Mouse (Mus musculus): Measurements from ENCODE around the gene Prcd. TPM values are rescaled to one million over a fixed set of nuclear protein-coding genes. Genes with fewer than 3 reads are reported as not detected.
"Not testable (repeated sequence)": the region's sequence is repeated elsewhere in the genome, so short reads cannot be mapped to it uniquely, and the experiment has no call there.

The Prcd gene
- total RNA-seq (2022), result 1 to 10 TPM; 5.0 to 7.0 (median 5.5) TPM

GRCm38 (mm10) chr11:116653234-116653633 is at the start of gene Prcd:
TSS of gene Prcd (plus strand) at chr11:116653534.
- no peak for DNase-seq (ENCODE audit: low spot score in 2 of 2)

- DNase-seq (ENCODE audit: low spot score in 2 of 2), result no peak
Measured at GRCm38 (mm10) chr11:116604097-116604496, 49.2 kb upstream of the Prcd start.

DNA sequence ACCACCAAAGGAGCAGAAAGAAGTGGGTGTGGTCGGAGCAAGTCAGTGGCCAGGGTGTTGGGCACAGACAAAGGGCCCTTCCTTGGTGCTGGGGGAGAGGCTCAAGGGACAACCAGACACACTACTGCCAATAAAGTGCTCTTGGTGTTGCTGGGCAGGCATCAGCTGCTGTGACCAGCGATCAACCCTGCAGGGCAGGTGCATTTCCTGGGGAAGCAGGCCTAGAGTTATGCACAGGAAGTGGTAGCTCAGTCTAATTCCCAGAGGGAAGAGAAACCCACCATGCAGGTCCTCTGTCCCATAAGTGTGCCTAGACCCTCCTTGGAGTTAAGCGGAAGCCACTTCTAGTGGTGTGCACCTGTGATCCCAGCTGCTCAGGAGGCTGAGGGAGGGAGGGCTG is 45.6 kb upstream of the Prcd start:
- no peak for DNase-seq (ENCODE audit: low spot score in 2 of 2)

DNA sequence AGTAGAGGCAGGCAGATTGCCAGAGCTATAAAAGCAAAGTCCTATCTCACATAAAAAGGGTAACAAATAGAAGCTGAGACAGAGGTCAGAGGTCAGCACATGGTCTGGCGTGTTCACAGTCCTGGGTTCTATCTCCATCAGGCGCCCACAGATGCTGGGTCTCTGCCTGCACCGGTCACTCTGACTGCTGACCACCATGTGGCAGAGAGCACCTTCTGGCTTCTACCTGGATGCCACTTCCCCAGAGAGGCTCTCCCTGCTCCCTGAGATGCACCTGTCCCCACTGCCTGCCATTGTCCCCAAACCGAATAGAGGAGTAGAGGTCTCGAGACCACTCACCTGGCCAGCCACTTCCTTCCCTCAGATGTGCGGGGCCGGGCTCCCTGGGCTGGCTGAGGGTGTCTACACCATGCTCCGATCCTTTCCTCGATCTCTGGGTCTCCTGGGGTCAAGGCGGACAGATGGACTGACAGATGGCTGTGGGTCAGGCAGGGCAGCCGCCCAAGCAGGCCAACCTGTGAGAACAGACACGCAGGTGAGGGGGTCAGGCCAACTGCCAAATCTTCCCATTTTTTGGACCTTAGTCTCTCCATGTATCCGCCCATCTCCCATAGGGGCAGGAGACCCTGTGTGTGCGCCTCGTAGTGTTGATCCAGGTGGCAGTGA is 43.2 kb upstream of the Prcd start:
- no peak for DNase-seq (ENCODE audit: low spot score in 2 of 2)

- DNase-seq (ENCODE audit: low spot score in 2 of 2), result not testable (repeated sequence)
Measured at GRCm38 (mm10) chr11:116611168-116611567, 42.2 kb upstream of the Prcd start.

DNA sequence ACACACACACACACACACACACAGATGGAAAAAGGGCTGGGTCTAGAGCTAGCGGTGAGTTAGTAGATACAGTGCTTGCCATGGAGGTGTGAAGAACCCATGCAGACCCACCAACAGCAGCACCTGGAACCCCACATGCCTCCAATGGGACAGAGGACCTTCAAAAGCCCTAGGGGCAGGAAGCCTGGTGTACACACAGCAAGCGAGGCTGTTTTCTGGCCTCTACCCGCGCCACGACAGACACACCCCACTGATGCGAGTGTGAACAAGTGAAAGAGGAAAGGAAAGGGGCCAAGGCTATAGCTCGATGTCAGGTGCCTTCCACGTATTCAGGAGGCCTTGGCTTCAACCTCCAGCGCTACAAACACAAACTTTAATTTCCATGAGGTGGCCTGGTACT is 41.5 kb upstream of the Prcd start:
- no peak for DNase-seq (ENCODE audit: low spot score in 2 of 2)

- DNase-seq (ENCODE audit: low spot score in 2 of 2), result no peak
Measured at GRCm38 (mm10) chr11:116612554-116612953, 40.8 kb upstream of the Prcd start.

DNA sequence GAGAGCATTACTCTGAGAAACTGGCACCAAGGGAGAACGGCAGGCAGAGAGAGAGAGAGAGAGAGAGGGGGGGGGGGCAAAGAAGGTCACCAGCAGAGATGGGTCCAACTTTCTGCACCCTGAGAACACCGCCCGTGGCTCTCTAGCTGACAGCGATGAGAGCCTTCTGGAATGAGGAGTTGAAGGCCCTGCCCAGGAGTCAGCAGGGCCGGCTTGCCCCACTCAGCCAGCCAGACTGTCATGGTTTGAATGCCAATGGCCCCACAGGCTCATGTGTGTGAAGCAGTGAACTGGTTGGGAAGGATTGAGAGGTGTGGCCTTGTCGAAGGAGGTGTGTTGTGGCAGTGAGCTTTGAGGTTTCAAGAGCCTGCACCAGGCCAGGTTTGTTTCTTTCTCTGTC is 40.1 kb upstream of the Prcd start:
- DNase-seq (ENCODE audit: low spot score in 2 of 2), result no peak

DNA sequence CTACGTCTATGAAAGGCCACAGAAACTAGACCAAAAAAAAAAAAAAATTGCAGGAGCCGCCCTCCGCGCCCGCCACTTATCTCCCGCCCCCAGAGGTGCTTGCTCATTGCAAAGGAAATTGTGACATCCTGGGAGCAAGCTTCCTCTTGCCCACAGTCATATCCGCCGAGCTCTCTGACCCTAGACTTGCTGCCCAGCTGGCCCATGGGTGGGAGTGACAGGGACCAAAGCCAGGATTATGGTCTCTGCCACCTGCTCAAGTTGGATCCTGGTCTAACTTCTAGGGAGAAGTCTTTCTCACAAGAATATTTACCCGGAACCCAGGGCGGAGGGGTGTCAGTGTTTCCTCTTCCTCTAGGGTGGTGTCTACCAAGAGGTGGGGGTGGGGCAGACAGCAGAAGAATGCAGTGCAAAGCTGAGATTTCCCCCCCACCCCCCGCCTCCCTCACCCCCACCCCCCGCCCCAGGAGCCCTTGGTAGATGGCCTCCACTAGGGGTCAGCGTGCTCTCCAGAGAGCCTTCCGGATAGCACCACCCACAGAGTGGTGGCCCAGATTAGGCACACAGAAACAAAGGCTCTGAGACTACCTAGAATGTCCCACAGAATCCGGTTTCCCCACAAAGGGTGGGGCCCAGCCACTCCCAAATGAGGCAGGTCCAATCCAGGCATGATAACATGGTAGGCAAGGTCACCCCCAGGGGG is 37.4 kb upstream of the Prcd start:
- no peak for DNase-seq (ENCODE audit: low spot score in 2 of 2)

DNA sequence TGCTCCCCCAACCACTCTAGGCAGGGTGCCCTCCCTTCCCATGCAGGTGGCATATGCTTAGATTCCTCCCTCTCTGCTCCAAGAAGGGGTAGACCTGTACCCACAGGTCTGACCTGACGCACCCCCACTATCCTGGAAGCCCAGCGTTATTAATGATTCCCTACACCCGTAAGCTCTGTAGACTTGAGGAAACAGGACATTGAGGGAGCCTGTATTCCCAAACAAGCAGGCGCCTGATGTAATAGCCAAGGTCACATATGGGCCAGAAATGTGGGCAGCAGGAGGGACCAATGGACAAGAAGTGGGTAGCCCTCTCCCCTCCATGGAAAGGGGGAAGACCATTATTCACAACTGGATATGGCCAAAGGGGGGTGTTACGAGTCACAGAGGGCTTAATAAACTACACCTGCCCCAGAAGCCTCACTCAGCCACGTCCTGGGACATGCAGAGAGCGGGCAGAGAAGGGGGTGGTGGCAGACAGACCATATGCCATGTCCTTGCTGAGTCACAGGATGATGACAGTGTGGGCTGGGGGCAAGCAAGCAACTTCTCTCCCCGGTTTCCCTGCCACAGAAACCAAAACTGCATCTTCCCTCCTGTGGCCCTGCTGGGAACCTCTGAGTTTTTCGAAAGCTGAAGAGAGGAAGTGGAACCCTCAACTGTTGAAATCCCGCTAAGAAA is 36.8 kb upstream of the Prcd start:
- no peak for DNase-seq (ENCODE audit: low spot score in 2 of 2)

DNA sequence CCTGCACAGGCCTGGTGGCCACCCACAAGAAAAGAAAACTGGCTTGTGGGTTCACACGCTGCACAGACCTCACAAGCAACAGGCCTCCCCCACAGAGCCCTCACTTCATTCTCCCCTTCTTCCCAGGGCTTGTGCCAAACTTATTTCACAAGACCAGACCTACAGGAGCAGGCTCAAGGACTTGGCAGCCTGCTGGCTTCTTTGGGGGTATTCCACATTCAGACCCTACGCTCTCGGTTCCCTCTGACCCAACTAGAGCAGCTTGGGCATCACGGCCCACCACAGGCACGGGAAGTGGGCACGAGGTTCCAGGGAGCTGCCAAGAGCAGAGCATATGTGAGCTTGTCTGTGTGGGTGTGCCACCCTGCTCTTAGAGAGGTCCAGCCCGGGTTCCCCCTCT is 35.7 kb upstream of the Prcd start:
- DNase-seq (ENCODE audit: low spot score in 2 of 2), result peak in 1 of 2 experiments; percentile 34

- no peak for DNase-seq (ENCODE audit: low spot score in 2 of 2)
Measured at GRCm38 (mm10) chr11:116618666-116619065, 34.7 kb upstream of the Prcd start.

- no peak for DNase-seq (ENCODE audit: low spot score in 2 of 2)
Measured at GRCm38 (mm10) chr11:116619156-116619555, 34.2 kb upstream of the Prcd start.

DNA sequence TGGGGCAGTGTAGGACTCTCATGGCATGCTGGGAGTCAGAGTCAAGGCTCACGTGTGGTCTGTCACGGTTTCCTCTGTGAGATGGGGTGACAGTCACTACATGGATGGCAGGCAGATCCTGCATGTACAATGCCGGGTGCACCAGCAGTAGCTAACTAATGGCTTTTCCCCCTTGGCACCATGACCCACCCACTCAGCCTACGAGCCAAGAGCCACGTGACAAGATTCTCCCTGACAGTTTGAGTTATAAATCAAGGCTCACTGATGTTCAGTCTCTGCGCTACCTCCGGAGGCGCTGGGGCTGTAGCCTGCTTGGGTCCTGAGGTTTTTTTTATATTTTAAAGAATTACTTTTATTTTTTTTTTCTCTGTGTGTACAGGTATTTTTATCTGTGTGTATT is 33.8 kb upstream of the Prcd start:
- DNase-seq (ENCODE audit: low spot score in 2 of 2), result no peak

GRCm38 (mm10) chr11:116620073-116620472 is 33.3 kb upstream of the Prcd start:
- no peak for DNase-seq (ENCODE audit: low spot score in 2 of 2)

DNA sequence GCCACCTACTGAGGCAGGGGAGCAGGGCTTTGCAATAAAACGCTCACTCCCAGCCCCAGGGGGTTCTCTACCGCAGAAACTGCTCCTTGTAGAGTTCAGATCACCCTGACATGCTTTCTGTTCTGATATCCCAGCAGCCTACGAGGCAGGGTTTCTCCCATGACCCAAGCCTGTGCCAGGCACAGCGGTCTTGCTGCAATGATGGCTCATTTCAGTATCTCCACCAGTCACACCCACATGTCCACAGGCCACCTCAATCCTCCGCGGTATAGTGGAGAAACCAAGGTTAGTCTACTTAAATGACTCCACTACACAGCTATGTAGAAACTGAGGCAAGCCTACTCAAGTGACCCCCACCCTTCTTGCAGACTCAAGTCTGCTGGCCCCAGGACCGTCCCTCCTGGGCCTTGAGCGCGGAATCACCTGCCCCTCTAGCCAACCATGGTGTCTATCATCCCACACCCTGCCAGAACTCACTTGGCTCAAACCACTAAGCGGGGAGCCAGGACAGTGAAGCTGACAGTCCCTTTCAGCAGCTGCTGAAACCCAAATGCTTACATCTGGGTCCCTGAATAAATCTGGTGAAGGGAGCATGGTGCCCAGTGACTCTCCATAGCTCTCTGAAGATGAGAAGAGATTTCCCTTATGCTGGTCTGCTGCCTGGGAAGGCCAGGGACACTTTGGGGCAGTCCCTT is 32.6 kb upstream of the Prcd start:
- no peak for DNase-seq (ENCODE audit: low spot score in 2 of 2)

DNA sequence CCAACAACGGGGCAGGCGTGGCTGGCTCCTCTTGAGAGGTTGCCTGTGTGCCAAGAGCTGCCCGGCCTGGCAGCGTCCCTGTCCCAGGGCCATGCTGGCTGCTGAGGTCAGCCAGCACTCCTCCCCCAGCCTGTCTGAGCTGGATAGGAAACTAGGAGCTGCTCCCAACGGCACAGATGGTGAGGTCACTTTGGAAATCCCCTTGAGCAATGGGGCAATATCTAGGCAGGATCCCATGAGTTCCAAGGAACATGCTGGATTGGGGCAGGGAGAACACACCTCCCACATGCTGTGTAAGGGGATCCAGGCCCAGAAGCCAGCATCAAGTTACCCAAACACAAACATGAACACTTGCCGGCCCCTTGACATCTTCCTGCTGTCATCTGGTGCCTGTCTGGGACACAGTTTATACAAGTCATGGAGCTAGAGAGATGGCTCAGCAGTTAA is 32.1 kb upstream of the Prcd start:
- DNase-seq (ENCODE audit: low spot score in 2 of 2), result no peak

GRCm38 (mm10) chr11:116623281-116624124 is 29.8 kb upstream of the Prcd start:
- DNase-seq (ENCODE audit: low spot score in 2 of 2), result no peak

DNA sequence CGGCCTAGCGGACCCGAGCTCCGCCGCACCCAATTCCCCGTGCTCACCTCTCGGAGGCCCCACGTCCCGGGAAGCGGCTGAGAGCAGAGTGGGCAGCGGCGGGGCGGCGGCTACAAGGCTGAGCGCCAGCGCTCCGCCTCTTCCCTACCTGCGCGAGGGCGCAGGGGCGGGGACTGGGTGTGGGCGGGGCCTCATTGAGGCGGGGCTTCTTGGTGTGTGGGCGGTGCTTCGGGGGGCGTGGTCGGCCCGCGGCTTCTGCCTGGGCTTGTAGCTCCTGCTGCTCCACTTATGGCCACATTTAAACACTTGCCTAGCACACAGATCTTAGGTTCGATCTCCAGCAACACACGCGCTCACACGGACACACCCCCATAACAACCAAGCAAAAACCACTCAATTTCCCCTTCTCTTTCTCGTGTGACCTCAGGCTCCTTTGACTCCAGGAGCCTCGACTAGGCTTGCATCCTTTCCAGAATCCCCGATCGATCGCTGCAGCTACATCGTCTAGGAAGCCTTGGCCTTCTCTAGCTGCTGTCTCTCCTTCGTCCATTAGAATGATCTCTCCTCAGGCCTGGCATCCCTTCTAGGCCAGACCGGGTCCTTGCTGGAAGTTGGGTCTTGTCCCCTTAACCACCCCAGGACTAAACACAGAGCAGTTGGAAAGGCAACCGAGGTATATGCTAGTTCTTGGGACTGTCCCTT is 29.1 kb upstream of the Prcd start:
- DNase-seq (ENCODE audit: low spot score in 2 of 2), result no peak
